Mouse (Mus musculus) thymus, postnatal 0 days (tissue): ENCODE data around the gene Actrt3. TPM values are rescaled to one million over a fixed set of nuclear protein-coding genes. Genes with fewer than 3 reads are reported as not detected.

ENCODE experiments used
- DNase-seq: peaks from one replicate; pipeline ENCODE4 v3.0.0-alpha.2; 2015; ENCODE audit warnings: low spot score
- polyA plus RNA-seq: library from polyadenylated mRNA; unstranded; fragments of >200 nt; fragmentation: Nextera tagmentation; extraction: Ambion mirVana; gene quantifications from 2 replicates; pipeline ENCODE4 v1.2.1, GENCODE M21; 2015

Actrt3 gene
- polyA plus RNA-seq: not detected in 2 replicates

- DNase-seq: peak; percentile 31
These were observed at the start of gene Actrt3 for GRCm38 (mm10) chr3:30599711-30600545. Gene Actrt3 (minus strand): TSS chr3:30599939.

GRCm38 (mm10) chr3:30648466-30648865 lies 48.7 kb upstream of the Actrt3 start:
- DNase-seq: no peak

DNA sequence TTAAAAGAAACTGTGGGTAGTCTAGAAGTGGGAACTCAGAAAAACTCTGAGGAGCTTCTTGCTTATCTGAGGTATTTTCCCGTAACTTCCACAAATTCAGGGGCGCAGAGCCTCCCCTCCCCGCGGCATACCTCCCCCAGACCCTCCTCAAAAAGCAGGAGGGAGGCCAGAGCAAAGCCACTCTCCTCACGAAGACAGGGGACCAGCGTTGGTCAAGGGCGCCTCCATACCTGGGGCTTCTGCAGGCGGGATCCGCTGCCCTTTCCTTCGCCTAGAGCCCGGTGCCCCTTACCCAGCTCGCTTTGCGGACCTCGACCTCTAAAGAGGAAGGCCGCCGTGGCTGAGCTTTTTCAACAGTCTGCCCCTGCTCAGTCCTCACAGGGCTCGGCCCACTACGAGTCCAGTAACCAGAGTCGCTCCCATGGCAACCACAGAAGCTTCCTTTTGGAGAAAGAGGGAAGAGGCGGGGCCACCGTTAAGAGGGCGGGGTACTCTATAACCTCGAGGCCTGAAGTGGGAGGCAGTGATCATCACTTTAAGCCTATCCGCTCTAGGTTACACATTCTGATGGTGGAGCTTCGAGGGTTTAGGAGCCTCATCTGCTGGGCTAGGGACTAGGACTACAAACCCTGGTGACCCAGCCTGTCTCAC lies 47.8 kb upstream of the Actrt3 start, which contains the start of gene Lrrc34:
TSS of gene Lrrc34 (minus strand) at position 430 of the 651 bp plus-strand sequence.
- no peak for DNase-seq

DNA sequence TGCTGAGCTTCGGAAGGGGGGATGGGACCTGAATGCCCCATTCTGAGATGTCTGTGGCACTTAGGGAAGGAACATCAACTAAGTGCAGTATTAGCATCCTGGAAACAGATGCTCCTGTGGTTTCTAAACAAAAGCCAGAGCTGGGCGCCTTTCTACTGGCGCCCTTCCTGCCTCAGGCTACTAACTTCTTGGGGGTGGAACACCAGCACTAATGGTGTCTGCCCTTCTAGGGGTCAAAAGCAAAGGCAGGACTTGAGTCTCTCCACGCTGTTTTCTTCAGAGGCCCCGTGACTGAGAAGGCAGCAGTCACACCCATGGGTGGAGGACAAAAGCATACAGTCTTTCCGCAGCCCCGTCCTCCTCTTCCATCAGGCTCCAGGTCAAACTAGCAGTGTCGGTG lies 47.0 kb upstream of the Actrt3 start:
- no peak for DNase-seq

DNA sequence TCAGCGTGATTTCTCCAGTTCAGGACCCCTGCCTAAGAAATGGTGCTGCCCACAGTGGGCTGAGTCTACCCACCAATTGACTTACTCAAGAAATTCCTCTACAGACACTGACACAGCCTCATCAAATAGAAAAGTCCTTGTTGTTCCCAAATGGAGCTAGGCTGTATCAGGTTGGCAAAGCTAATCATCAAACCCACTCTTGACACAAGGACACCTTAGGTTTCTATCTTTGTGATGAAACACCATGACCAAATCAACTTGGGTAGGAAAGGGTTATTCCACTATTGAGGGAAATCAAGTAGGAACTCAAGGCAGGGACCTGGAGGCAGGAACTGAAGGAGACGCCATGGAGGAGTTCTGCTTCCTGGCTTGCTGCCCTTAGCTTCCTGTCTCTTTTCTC lies 44.5 kb upstream of the Actrt3 start, which contains the start of gene Lrriq4:
TSS of gene Lrriq4 (plus strand) at position 301 of the 400 bp plus-strand sequence.
- DNase-seq: no peak

DNA sequence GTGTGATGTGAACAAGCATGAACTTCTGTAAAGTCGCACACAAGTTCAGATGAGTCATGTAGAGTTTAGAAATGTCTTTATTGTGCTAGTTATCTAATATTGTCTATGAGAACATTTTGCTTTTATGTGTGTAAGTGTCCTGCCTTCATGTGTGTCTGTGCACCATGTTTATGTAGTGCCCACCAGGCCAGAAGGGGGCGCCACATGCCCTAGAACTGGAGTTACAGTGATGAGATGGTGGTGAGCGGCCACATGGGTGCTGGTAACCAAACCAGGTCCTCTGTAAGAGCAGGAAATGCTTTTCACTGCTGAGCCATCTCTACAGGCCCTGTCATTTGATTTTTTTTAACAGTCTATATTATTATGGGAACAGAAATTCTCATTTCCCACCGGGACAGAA lies 35.9 kb upstream of the Actrt3 start:
- no peak for DNase-seq

DNA sequence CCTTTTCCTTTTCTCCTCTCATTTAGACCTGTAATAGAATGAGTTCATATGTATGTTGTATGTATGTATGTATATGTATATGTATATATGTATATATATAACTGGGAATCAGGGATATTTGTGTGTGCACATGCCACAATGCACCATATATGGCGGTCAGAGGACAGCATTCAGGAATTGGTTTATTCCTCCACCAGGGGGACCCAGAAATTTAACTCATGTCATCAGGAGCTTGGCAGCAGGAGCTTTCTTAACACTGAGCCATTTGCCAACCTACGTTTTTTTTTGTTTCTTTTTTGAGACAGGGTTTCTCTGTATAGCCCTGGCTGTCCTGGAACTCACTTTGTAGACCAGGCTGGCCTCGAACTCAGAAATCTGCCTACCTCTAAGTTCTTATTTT lies 33.9 kb upstream of the Actrt3 start:
- no peak for DNase-seq

GRCm38 (mm10) chr3:30620132-30620531 lies 20.4 kb upstream of the Actrt3 start:
- no peak for DNase-seq

DNA sequence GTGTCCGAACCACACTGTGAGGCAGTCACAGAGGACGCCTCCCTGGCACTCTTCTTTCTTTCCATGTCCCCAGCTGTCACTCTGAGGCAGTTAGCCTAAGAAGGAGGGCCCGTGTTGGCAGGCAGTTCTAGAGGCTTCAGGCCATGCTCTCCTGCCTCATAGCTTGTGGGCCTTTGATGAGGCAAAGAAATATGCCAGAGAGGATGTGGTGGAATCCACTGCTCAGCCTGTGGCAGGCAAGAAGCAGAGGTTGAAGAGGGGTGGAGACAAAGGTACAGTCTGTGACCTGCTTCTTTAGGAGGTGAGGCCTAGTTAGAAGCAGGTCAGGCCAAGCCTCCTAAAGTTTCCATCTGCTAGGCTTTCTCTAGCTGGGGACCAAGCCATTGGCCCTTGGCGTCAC lies 11.2 kb upstream of the Actrt3 start:
- peak; percentile 74 for DNase-seq

DNA sequence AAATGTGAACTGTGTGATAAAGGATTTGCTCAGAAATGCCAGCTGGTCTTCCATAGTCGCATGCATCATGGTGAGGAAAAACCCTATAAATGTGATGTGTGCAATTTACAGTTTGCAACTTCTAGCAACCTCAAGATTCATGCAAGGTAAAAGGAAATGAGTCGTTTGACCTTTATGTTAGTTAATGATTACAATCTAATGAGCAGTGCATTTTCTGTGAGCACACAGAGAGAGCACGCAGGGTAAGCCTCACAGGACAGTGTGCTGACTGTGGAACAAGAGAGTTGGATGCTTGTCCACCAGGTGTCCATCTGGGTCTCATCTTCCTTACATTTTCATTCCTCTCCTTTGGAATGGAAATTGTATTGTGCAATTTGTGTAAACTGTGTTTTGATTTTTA lies 9.3 kb upstream of the Actrt3 start:
- no peak for DNase-seq

DNA sequence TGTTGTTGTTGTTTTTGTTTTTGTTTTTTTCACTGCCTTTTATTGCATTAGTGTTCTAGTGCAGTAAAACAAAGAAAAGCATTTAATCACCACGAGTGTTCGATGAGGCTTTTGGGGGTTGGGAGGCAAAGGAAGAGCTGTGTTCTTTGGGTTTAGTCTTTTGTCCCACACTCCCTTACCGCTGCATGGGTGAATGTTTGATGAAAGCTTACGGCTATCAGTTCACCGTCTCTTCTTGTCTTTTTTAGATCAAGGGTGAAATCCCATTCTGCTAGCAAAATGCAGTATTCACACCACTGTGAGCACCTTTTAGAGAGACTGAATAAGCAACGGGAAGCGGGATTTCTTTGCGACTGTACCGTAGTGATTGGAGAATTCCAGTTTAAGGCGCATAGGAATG lies 3.5 kb upstream of the Actrt3 start:
- no peak for DNase-seq

- DNase-seq: no peak
These were observed 3.0 kb upstream of the Actrt3 start for GRCm38 (mm10) chr3:30602740-30603098.

GRCm38 (mm10) chr3:30602065-30602739 lies 2.5 kb upstream of the Actrt3 start, which contains the start of gene Mynn:
Gene Mynn (plus strand): TSS chr3:30602065.
- peak; percentile 97 for DNase-seq

GRCm38 (mm10) chr3:30601610-30602064 lies 1.9 kb upstream of the Actrt3 start:
- no peak for DNase-seq

- peak; percentile 93 for DNase-seq
These were observed 1.4 kb upstream of the Actrt3 start for GRCm38 (mm10) chr3:30601175-30601574.

- DNase-seq: peak; percentile 54
These were observed 978 bp upstream of the Actrt3 start for GRCm38 (mm10) chr3:30600717-30601116.

DNA sequence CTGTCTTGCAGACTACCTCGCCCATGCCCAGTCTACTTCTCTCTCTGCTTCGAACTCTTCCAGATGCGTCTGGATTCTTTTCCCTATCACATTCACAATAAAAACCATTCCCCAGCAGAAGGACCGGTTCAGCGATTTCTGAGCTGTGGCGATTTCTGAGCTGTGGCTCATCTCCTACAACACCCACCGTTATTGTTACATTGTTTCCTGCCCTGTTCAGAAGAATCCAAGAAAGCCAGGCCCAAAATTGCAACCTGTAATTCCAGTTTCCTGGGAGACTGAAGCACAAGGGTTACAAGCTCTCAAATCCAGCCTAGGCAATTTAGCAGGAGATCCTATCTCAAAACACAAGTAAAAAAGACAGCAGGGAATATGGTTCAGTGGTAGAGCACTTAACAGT lies 2.5 kb downstream of the Actrt3 start:
- no peak for DNase-seq

- peak; percentile 27 for DNase-seq
These were observed 4.5 kb downstream of the Actrt3 start for GRCm38 (mm10) chr3:30595111-30595832.

- peak; percentile 46 for DNase-seq
These were observed 5.8 kb downstream of the Actrt3 start for GRCm38 (mm10) chr3:30593719-30594485.

DNA sequence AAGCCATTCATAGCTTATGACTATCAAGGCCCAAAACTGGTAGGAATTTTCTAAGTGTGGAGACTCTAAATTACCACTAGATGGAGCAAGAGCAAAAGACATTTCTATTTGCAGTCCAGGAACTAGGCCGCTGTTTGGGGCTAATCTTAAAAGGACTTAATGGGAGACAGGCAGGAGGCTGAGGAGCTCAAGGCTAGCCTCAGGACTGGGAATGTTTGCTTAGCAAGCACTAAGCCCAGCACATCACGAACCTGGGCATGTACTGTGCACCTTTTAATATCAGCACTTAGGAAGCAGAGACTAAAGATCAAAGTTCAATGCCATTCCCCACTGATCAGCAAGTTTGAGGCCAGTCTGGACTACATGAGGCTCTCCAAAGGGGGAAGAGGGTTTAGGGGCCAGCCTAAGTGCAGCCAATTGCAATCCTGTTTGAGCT lies 7.3 kb downstream of the Actrt3 start:
- peak; percentile 63 for DNase-seq
